Mouse (Mus musculus) cortical plate, adult 2 months (tissue): ENCODE data around the gene Rbm3.

Experiments used
- CTCF ChIP-seq: fragments of 200-500 bp; IDR thresholded peaks from 2 replicates; pipeline ENCODE4 v1.5.1; 2011; ENCODE audit warnings: mild to moderate bottlenecking, control low read depth, low read length; ENCODE audit not compliant: insufficient read depth; ENCODE audit errors: extremely low read depth
- POLR2A ChIP-seq: fragments of 200-500 bp; IDR thresholded peaks from 2 replicates; pipeline ENCODE4 v1.6.1; 2011; ENCODE audit warnings: mild to moderate bottlenecking, low read length, control low read depth; ENCODE audit not compliant: insufficient read depth; ENCODE audit errors: extremely low read depth

DNA sequence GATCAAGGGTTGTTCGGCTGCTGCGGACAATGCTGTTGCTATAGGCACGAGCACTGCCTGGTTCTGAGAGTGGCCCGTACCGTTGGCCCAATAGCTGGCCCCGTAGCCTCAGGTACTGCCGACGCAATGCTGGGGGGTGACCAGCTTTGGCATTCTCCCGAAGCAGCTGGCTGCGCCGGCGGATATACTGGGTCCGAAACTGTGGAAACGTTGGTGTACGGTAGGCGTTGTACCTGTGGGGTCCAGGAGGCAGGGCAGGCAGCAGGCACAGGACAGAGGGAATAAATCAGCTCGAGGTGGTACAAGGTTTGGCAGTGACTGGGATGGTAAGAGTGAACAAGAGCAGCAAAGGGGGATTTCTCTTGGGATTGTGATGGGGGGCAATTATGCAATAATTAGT lies 14.3 kb downstream of the Rbm3 start:
- TF ChIP-seq CTCF: no peak
- TF ChIP-seq POLR2A: no peak
